Mouse (Mus musculus) frontal cortex, postnatal 36 days (tissue): ENCODE results near the gene Thap8.

Experiments
- DNase-seq, 2 experiments: peaks; one replicate each; pipeline ENCODE4 v3.0.0; 2022; ENCODE audit warnings: low spot score in 2 of 2

The Thap8 gene

DNA sequence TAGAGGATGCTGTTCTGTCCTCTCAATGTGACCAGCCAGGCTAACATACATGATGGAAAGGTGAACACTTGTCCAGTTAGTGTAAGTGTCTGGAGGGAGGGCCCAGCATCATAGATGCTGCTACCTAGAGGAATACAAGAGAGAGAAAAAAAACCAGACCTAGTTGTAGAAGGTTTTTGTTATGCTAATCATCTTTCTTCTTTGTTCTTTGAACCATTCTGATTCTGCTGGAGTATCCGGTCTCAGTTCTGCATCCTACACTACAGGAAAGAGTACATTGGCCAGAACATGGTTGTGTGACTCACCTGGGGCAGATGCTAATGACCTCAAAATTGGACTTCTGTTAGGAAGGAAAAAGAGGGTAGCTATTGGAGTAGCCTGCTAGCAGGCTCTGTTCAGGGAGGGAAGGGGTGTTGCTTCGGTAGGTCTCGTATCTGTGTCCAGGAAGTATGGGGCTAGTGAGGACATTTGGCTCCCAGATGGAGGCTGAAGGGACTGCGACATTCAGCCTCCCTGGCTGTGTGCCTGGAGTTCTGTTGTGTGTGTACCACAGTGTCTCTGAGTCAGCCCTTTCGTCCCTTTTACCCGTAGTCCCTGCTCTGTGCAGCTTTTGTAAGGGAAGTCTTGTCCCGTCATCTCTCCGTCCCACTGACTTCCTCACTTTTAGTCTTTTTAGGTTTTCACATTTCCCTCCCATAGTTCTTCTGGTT lies 7.0 kb downstream of the Thap8 start:
- DNase-seq = no peak

DNA sequence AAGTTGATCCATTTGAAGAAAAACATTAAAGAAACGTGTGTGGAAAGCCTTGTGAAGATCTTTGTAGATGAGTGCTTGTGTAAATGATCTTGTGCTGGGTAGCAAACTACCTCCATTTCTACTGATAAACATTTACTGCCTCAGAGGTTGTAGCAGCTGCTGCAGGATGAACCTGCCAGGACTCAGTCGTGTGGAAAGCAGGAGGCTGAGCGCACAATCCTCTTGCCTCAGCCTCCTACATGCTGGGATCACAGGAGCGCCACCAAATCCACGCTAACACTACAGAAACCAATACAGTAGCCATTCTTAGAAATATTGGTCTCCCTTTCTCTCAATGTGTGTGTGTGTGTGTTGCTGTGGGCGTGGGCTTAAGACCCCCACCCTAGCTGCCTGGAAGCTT lies 8.2 kb downstream of the Thap8 start:
- DNase-seq = no peak

DNA sequence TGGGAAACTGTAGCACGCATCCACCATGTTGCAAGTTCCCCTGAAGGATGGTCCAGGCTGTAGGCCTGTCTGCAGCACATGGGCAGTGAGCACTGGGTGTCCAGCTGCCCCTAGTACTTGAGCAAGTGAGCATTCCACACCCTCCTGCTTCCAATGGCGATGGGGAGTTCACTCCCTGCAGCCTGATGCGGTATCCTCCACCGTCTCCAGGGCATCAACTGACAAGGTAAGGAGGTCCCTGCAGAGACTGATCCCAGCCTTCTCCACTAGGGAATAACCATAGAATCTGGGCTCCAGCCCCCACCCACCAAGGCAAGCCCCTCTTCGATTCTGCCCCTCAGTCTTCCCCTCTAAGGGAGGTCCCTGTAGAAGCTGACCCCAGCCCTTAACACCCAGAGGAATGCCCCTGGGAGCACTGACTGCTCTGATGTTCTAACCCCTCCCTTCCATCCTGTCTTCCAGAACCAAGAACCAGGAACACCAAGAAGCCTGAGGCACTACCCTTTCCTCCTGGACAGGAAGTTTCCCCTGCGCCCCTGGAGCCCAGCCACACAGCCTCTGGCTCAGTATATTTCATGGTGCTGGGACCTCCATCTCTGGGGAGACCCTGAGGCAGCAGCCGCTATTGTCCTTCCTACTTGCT lies 9.3 kb downstream of the Thap8 start:
- DNase-seq = no peak

DNA sequence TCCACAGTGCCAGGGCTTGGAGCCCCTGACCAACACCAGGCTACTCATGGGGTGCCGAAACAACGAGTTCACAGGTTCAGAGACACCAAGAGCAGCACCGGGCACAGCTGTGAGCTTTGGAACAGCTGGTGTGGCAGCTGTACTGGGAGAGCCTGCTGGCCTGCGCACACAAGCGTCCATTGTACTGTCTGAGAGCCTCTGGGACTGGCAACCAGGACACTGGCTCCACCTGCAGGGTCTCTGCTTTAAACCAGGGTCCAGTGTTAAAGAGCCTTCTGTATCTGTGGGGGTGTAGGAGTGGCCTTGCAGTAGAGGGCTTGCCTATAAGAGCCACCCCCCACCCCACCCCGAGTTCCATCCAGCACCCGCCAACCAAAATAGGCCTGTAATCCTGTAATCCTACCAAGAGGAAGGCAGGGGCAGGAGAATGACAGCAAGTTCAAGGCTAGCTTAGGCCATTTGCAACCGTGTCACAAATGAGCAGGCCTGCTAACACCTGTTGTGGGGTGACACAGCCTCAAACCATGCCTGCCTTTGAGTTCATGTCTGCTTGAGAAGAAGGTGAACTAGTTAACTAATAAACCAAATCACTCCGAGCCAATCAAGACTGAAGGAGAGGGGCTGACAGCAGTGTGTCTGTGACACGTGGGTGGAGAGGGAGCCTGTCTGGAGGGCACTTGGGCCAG lies 10.0 kb downstream of the Thap8 start:
- DNase-seq = no peak

DNA sequence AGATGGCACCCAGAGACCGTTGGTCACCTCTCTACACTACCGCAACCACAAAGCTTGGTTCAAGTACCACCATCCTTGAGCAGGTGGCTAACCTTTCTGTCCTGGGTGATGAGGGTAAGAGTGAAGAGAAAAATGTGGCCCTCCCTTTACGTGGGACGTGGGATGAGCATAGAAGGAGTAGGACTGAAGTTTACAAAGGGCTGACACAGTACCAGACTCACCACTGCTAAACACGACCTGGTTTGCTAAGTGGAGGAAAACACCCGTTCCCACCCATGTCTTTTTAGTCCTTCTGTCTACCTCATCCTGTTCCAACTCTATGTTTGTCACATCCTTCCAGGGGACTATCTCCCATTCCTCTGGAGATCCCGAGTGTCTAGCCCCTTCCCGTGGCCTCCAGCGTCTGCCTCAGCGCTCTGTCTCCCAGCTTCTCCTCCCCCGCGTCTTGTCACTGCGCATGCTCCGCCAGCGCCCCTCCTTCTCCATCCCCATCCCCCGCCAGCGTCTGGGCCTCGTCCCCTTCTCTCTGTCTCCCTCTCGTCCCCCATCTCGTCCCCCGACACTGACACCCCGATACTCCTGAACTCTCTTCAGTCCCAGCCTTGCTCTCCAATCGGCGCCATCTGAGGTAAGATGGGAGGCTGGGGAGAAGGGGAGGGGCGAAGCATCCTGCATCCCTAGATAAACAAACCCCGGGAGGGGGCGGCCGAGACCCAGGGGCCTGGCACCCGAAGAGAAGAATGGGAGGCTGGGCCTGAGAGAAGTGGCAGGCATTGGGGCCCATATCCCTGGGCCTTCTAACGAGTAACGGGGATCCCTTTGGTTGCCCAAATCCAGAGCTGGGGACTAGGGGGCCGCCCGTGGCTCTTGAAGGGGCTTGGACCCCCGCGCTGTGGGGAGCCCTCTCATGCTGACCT lies 11.6 kb downstream of the Thap8 start, which contains the start of gene Clip3:
Gene Clip3 (plus strand): TSS at position 514 of the 917 bp plus-strand sequence.
- DNase-seq = peak; percentile 91 to 95

DNA sequence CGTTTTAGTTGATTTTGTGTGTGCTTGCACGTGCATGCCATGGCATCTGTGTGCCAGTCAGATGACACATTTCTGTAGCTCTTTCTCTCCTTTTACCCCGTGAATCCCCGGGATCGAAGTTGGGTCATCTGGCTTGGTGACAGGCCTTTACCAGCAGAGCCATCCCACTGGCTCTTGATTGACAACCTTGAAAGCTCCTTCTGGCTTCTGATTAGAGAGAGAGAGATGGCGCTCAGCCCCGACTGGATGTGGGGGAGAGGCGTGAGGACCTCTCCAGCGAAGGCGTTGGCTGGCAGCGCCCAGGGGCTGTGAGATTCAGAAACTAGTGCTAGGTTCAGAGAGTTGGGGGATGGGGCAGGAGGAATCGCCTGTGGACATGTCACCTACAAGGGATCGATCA lies 13.9 kb downstream of the Thap8 start:
- peak; percentile 50 to 51 for DNase-seq

DNA sequence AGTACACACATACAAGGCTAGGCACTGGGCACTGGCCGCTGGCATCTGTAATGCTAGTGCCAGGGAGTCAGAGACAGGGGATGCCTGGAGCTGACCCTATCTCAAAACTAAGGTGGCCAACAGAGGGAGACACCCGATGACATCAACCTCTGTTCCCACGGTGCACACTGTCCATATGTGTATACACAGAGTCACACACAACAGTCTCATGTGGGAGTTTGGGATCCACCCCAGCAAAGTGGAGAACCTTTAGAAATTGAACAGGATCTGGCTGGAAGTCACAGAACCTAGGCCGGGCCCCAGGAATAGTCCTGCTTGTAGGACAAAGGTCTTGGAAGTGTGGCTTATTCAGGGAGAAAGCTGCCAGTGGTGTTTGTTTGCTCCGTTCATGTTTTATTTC lies 14.4 kb downstream of the Thap8 start:
- DNase-seq = no peak

DNA sequence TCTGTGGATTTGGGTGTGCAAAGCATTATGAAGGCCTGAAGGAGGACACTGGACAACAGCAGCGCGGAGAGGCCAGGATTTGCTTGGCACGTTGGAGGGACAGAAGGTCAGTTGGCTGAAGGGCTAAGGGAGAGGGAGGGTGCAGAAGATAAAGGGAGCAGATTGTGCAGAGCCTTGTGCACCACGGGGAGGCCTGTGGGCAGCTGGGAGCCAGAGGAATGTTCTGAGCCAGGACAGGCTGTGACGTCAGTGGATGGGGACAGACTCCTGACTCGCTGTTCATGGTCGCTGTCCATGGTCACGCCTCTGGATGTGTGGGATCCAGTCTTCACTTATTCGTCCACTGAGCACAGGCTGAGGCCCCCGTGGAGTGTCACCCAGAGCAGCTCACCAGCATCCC lies 15.2 kb downstream of the Thap8 start:
- DNase-seq = no peak

DNA sequence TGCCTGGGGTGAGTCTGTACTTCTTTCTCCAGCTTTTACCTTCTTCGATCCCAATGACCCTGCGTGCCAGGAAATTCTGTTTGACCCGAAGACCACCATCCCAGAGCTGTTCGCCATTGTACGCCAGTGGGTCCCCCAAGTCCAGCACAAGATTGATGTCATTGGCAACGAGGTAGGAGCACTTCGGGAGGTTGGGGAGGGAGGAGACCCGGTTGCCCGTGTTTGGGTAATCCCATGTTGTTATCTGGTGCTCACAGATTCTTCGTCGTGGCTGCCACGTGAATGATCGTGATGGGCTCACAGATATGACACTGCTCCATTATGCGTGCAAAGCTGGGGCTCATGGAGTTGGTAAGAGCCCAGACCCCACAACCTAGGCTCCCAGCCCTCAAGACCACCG lies 16.9 kb downstream of the Thap8 start:
- no peak for DNase-seq

DNA sequence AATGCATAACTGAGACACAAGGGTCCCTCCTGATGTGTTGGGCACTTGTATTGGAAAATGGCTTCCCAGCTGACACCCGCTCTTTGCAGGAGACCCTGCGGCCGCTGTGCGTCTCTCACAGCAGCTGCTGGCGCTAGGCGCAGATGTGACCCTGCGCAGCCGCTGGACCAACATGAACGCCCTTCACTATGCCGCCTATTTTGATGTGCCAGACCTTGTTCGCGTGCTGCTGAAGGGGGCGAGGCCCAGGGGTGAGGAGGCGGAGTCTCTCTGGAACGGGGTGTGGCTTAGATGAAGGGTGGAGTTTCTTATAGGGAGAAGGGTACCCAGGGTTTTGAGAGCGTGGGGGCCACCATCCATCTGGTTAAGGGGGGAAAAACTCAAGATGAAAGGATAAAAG lies 17.4 kb downstream of the Thap8 start:
- no peak for DNase-seq

DNA sequence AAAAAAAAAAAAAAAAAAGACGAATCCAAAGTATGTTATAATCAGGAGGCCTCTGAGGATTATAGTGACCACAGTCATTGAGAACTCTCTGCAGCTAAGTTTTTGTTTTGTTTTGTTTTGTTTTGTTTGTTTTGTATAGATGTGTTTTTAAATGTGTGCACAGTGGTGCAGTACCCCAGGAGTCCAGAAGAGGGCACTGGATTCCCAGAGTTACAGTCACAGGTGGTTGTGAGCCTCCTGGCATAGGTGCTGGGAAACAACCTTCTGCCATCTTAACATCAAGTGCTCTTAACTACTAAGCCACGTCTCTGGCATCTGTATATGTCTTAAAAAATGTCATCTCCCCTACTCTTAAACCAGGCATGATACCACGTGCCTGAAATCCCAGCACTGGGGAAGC lies 21.0 kb downstream of the Thap8 start:
- no peak for DNase-seq

DNA sequence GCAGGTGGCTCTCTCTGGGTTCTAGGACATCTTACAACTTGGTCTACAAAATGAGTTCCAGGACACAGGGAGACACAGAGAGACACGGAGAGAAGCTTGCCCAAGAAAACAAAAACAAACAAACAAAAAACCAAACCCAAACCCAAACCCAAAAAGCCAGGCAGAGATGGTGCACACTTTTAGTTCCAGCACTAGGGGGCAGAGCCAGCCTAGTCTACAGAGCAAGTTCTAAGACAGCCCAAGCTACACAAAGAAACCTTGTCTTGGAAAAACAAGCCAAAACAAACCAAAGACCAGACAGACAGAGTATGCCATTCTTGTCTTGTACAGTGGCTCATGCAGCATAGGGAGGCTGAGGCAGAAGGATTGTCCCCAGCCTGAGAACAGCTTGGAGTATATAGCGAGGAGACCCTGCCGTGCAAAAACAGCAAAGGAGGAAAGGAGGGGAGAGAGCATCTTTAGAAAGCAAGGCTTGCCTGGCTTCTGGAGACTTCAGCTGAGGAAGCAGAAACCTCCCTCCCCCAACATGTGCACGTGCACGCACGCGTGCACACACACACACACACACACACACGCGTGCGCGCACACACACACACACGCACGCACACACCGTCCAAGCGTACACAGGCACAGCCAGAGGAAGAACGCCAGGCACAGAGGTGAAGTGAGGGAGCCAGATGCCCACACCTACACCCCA lies 26.3 kb downstream of the Thap8 start:
- no peak for DNase-seq

DNA sequence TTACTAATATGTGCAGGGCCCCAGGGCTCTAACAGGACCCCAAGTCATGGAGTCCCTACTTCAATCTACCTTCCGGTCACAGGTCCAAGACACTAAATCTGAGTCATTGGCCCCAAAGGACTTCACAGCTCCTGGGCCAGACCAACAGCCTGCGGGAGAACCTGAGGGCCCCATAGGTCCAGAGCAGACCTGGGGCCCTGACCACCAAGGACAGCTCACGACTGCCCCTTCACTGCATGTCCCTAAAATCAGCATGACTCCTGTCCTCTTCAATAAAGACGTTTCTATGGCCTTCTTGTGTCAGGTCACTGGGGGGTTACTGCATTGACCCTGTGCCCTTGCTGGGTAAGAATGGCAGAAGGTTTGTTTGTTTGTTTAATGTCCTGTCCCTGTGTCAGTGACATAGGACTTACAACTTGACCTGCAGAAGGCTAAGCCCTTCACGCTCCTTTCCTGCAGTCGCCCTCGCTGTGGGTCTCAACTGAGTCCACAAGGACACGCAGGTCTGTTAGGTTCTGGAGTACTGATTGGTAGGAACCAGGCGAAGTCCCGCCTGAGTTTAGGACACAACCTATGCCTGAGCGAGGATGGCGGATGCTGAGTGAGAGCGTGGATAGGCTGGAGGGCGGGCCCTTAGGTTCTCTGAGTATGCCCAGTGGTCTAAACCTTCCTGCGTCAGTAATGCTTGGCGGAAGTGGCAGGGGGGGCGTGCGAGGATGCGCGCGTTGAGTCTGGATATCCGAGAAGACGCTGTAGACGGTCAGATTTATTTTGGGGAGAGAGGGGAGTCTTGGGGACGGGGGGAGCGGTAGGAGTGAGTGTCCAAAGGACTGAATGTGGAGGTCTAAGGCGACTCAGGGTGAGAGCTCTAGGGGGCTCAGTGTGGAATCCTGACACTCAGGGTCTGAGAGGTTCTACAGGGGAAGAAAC lies 28.4 kb downstream of the Thap8 start, which contains the start of gene Alkbh6:
Gene Alkbh6 (plus strand): TSS at position 642 of the 930 bp plus-strand sequence.
- DNase-seq = peak; percentile 94 to 97

DNA sequence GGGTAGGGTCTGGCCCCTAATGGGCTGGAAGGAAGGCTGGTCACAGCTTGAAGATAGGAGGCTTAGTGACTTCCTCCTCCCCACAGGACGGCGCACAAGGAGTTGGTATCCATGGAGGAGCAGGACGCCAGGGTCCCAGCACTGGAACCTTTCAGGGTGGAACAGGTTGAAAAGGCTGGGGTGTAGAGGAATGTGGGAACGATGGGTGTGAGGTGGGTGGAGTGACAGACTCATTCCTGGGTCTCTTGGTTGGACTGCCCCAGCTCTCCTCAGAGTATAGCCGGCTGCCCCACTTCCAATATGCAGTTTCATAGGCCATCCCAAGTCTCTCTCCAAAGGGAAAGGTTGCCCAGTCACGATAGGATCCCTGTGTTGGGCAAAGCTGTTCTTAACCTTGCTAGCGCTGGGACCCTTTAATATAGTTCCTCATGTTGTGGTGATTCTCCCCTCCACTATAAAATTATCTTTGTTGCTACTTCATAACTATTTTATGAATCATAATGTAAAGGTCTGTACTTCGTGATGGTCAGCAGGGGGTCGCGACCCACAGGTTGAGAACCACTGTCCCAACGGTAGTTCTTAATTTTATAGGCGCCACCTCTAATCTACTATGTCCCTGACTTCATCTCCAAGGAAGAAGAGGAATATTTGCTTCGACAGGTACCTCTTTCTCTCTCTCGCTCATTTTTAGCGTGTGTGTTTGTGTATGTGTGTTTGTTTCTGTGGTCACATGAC lies 29.7 kb downstream of the Thap8 start:
- no peak for DNase-seq

DNA sequence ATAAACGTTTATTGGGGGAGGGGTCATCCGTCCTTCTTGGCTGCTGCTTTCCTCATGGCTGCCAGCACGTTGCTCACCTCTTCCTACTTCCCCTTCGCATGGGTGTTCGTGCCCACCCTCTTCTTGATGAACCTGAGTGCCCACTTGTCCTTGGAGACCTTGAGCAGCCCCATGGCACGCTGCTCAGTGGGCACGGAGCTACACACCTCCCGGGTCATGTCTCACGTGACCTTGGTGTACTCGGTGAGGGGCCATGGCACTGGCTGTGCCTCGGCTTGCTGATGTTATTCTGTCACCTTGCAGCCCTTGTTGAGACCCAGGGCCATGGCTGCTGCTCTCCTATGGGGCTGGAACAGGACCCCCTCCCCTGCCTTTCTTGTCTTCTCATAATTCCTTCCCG lies 30.2 kb downstream of the Thap8 start:
- no peak for DNase-seq

DNA sequence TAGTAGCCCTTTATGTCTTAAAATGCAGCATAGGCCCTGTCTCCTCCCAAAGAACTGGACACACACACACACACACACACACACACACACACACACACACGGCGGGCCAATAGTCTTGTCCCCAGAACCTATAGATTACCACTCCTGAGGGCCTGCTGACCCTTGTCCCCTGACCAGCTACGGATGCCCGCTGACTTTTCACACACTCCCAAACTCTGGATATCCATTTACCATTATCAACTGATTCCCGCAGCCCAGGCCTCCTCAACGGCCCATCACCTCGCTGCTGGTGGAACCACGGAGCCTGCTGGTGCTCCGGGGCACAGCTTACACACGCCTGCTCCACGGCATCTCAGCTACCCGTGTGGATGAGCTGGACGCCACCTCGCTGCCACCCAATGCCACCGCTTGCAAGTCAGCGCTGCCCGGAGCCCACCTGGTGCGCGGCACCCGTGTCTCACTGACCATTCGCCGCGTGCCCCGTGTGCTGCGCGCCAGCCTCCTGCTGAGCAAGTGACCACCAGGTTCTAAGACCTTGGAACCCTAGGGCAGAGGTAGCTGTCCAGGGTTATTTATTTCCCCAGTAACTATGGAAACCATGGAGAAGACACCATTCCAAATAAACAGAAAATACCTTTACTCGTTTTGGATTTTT lies 33.9 kb downstream of the Thap8 start:
- no peak for DNase-seq

DNA sequence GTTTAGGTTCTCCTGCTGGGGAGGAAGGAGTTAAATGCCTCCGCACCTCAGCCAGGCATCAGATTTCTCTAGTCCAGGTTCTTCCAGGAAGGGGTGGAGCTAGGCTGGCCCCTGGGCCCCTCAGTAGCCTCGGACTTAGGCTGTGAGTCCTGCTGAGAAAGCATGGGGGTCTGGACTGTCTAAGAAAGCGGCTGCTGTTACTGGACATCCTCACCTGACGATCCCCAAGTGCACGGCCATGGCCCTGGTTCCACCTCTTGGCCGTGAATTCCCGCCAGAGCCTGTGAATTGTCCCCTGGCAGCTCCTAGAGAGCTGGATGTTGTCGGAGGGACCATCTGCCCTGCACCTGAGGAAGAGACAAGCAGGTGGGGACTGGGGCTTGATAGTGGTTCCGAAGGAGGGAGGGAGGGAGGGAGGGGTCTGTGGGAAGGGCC lies 34.8 kb downstream of the Thap8 start, which contains the start of gene Syne4:
Gene Syne4 (plus strand): TSS at position 87 of the 435 bp plus-strand sequence.
- no peak for DNase-seq
